Mouse (Mus musculus) heart, postnatal 36 days (tissue): ENCODE data around the gene Olfr763. TPM values are rescaled to one million over a fixed set of nuclear protein-coding genes. Genes with fewer than 3 reads are reported as not detected.
"Not testable (repeated sequence)": the region's sequence is repeated elsewhere in the genome, so short reads cannot be mapped to it uniquely, and the experiment has no call there.

Source experiments
- DNase-seq, 2 experiments: peaks; one replicate each; pipeline ENCODE4 v3.0.0; 2021 to 2022
- intact Hi-C: fragments of 180-260 bp; cut with DNase I; formaldehyde crosslinking; loops from one replicate; pipeline ENCODE4 v1.15.1; 2025
- total RNA-seq, 2 experiments: library from RNA; stranded (reverse); gene quantifications; 2 replicates each; pipeline ENCODE4 v1.2.3; 2021

Gene Olfr763
- total RNA-seq, 2 experiments from 2014 or later = not detected

GRCm38 (mm10) chr10:129028343-129028742, 17.8 kb downstream of the Olfr763 start:
- DNase-seq = no peak
- intact Hi-C loops = no loop called here

GRCm38 (mm10) chr10:129039796-129040195, 29.2 kb downstream of the Olfr763 start, which contains the start of gene Olfr764-ps1:
TSS of gene Olfr764-ps1 (minus strand) at chr10:129039896.
- no peak for DNase-seq
- intact Hi-C loops = no loop called here

- intact Hi-C loops, DNase-seq: not testable (repeated sequence)
These were observed 39.3 kb downstream of the Olfr763 start, which contains the start of gene Olfr765 for GRCm38 (mm10) chr10:129049898-129050297. TSS of gene Olfr765 (minus strand) at chr10:129049998.

Other genes starting within 250 kb of the Olfr763 start
- gene Mmp19, start 219.9 kb upstream of the Olfr763 start, total RNA-seq = 1 to 10 TPM; 3.5 to 4.0 TPM
- 10 to 100 TPM; 32.8 to 36.4 TPM for gene Dnajc14, start 206.7 kb upstream of the Olfr763 start, total RNA-seq
- 1 to 10 TPM; 6.8 to 7.0 TPM for gene Tmem198b, start 206.4 kb upstream of the Olfr763 start, total RNA-seq
- 10 to 100 TPM; 38.0 to 39.1 TPM for gene Sarnp, start 193.5 kb upstream of the Olfr763 start, total RNA-seq
- gene Ormdl2, start 189.1 kb upstream of the Olfr763 start, total RNA-seq = 1 to 10 TPM; 7.9 to 8.0 TPM
- gene Gdf11, start 119.1 kb upstream of the Olfr763 start, total RNA-seq = 1 to 10 TPM; 1.9 to 2.8 TPM
- 100 to 1,000 TPM; 117 to 143 TPM for gene Cd63, start 109.8 kb upstream of the Olfr763 start, total RNA-seq
- 1 to 10 TPM; 6.4 to 7.5 TPM for gene Rdh5, start 87.9 kb upstream of the Olfr763 start, total RNA-seq
- 100 to 1,000 TPM; 184 to 206 TPM for gene Bloc1s1, start 86.8 kb upstream of the Olfr763 start, total RNA-seq
- gene Itga7, start 77.0 kb upstream of the Olfr763 start, total RNA-seq = 100 to 1,000 TPM; 160 to 167 TPM
- gene Mettl7b, start 49.8 kb upstream of the Olfr763 start, total RNA-seq = not detected
- gene Olfr9, start 21.4 kb upstream of the Olfr763 start, total RNA-seq = not detected
- not detected for gene Olfr764-ps1, start 29.1 kb downstream of the Olfr763 start, total RNA-seq
- not detected for gene Olfr765, start 39.2 kb downstream of the Olfr763 start, total RNA-seq
- gene Olfr766-ps1, start 58.2 kb downstream of the Olfr763 start, total RNA-seq = not detected
- not detected for gene Olfr767, start 72.1 kb downstream of the Olfr763 start, total RNA-seq
- not detected for gene Olfr768, start 88.6 kb downstream of the Olfr763 start, total RNA-seq
- not detected for gene Olfr769, start 107.1 kb downstream of the Olfr763 start, total RNA-seq
- gene Olfr770, start 128.2 kb downstream of the Olfr763 start, total RNA-seq = not detected
- not detected for gene Olfr771, start 154.0 kb downstream of the Olfr763 start, total RNA-seq
- not detected for gene Olfr772, start 167.1 kb downstream of the Olfr763 start, total RNA-seq
- not detected for gene Olfr773, start 176.6 kb downstream of the Olfr763 start, total RNA-seq
- not detected for gene Olfr774, start 225.4 kb downstream of the Olfr763 start, total RNA-seq
- not detected for gene Olfr775, start 237.6 kb downstream of the Olfr763 start, total RNA-seq
- not detected for gene Olfr776, start 248.3 kb downstream of the Olfr763 start, total RNA-seq